8 mouse cellular contexts compared by ENCODE assay signal in genomic region chr4:125282154-125282973, GRCm38 (mm10).
DNase-seq lines count a peak whose midpoint lies in the region; ATAC-seq and TF ChIP-seq lines count a peak whose summit lies in the region.

No protein-coding gene starts in this region.

- H3K4me1 ChIP-seq in forebrain, embryonic 12.5 days: peaks cover 30% of the 10 kb centered on the region
- no peaks in the 10 kb centered on the region for H3K4me1 ChIP-seq in stomach, embryonic 14.5 days (ENCODE audit: control insufficient read depth, insufficient read depth, low read length)

- H3K9me3 ChIP-seq in forebrain, embryonic 12.5 days: no peaks in the 10 kb centered on the region
- H3K9me3 ChIP-seq in stomach, embryonic 14.5 days (ENCODE audit: control insufficient read depth, low read depth, low read length): no peaks in the 10 kb centered on the region

- H3K36me3 ChIP-seq in forebrain, embryonic 12.5 days (replicated peaks): no peaks in the 10 kb centered on the region
- H3K36me3 ChIP-seq in stomach, embryonic 14.5 days (ENCODE audit: control insufficient read depth, insufficient read depth, low read length): no peaks in the 10 kb centered on the region

- peak overlapping the region; percentile 83 for H3K27ac ChIP-seq in forebrain, embryonic 12.5 days
- H3K27ac ChIP-seq in layer of hippocampus, adult 2 months: peak overlapping the region; percentile 88
- H3K27ac ChIP-seq in stomach, embryonic 14.5 days (ENCODE audit: low read length): no peak overlapping the region

- peak; percentile 66 for DNase-seq in Muller cell, postnatal 12 days (ENCODE audit: inconsistent ontology term)
- peak; percentile 63 for DNase-seq in brain, embryonic 18.5 days (ENCODE audit: low read depth, low spot score)
- DNase-seq in heart, postnatal 10 days: peak; percentile 24 to 42
- peak; percentile 67 to 75 for DNase-seq in layer of hippocampus, adult 2 months (ENCODE audit: low spot score in 2 of 2)
- DNase-seq in mesoderm, embryonic 11.5 days (ENCODE audit: low read depth, low spot score): peak; percentile 85
- DNase-seq in thymus, postnatal 4 days: no peak

- peak overlapping the region; percentile 13; the same call in 1 of the 2 replicates for H3K4me3 ChIP-seq in forebrain, embryonic 12.5 days (replicated peaks)
- peak overlapping the region; percentile 41 for H3K4me3 ChIP-seq in layer of hippocampus, adult 2 months
- H3K4me3 ChIP-seq in stomach, embryonic 14.5 days (ENCODE audit: low read depth, low read length): no peak overlapping the region

- 14% methylated on average over 21 of the region's 21 CpGs for WGBS in forebrain, embryonic 12.5 days
- 14% methylated on average over 21 of the region's 21 CpGs for WGBS in stomach, embryonic 14.5 days

- ATAC-seq in forebrain, embryonic 12.5 days (ENCODE audit: low FRiP score): peak; percentile 93
- peak; percentile 47; the same call in 1 of the 2 replicates for ATAC-seq in stomach, embryonic 14.5 days (ENCODE audit: insufficient number of reproducible peaks, insufficient read depth, low FRiP score, low read depth)

- H3K9ac ChIP-seq in forebrain, embryonic 12.5 days: no peak overlapping the region
- H3K9ac ChIP-seq in stomach, embryonic 14.5 days (replicated peaks; ENCODE audit: low read depth, low read length): no peak overlapping the region

- intact Hi-C loops in heart, postnatal 10 days (cut with DNase I): no loop called here

- peak overlapping the region; percentile 48 for H3K4me2 ChIP-seq in forebrain, embryonic 12.5 days
- H3K4me2 ChIP-seq in stomach, embryonic 14.5 days (replicated peaks; ENCODE audit: low read depth, low read length): no peak overlapping the region

- H3K27me3 ChIP-seq in forebrain, embryonic 12.5 days: peaks cover 38% of the 10 kb centered on the region
- no peaks in the 10 kb centered on the region for H3K27me3 ChIP-seq in stomach, embryonic 14.5 days (ENCODE audit: control insufficient read depth, insufficient read depth, low read length)

- TF ChIP-seq CTCF in layer of hippocampus, adult 2 months (conservative IDR thresholded peaks at IDR 0.05): no peak
